Mouse (Mus musculus): ENCODE measurements at regions not wholly inside any gene's neighbourhood (a gene's known extent, or its start where the extent isn't known, plus 50 kb on each side); places are given as distances from the start of the nearest gene placed in this dataset.

GRCm38 (mm10) chr11:110692824-110693223, 275.0 kb upstream of the Kcnj16 start:
- Histone ChIP-seq H3K9me3 (ENCODE audit: low read length) (no peaks in the 10 kb centered on the region), H3K27me3 (ENCODE audit: insufficient read depth, low read length) (no peaks in the 10 kb centered on the region), H3K4me1 (ENCODE audit: insufficient read depth) (no peaks in the 10 kb centered on the region), H3K36me3 (ENCODE audit: insufficient read depth) (no peaks in the 10 kb centered on the region), H3K4me2 (ENCODE audit: low read depth) (no peak overlapping the region), H3K27ac (ENCODE audit: low read depth, low read length) (no peak overlapping the region), H3K9ac (no peak overlapping the region), H3K4me3 (ENCODE audit: low read depth, low read length) (no peak overlapping the region)
- WGBS: 88% methylated on average over 4 of the region's 4 CpGs
- DNase-seq: no peak
- no peak for TF ChIP-seq CTCF (IDR thresholded peaks at IDR 0.05; ENCODE audit: low read depth)
- ATAC-seq: no peak

- TF ChIP-seq CTCF (IDR thresholded peaks at IDR 0.05; ENCODE audit: low read depth): no peak
- H3K36me3 ChIP-seq (ENCODE audit: insufficient read depth): no peaks in the 10 kb centered on the region
- H3K27ac ChIP-seq (ENCODE audit: low read depth, low read length): no peak overlapping the region
- H3K4me1 ChIP-seq (ENCODE audit: insufficient read depth): no peaks in the 10 kb centered on the region
- ATAC-seq: no peak
- H3K4me2 ChIP-seq (ENCODE audit: low read depth): no peak overlapping the region
- WGBS: 85% methylated on average over 6 of the region's 6 CpGs
- DNase-seq: no peak
- no peak overlapping the region for H3K9ac ChIP-seq
- no peaks in the 10 kb centered on the region for H3K27me3 ChIP-seq (ENCODE audit: insufficient read depth, low read length)
- H3K9me3 ChIP-seq (ENCODE audit: low read length): no peaks in the 10 kb centered on the region
- H3K4me3 ChIP-seq (ENCODE audit: low read depth, low read length): no peak overlapping the region
Measured at GRCm38 (mm10) chr11:110697067-110697466, 270.8 kb upstream of the Kcnj16 start.

GRCm38 (mm10) chr11:110698342-110698741, 269.5 kb upstream of the Kcnj16 start:
- Histone ChIP-seq H3K4me3 (ENCODE audit: low read depth, low read length) (no peak overlapping the region), H3K4me1 (ENCODE audit: insufficient read depth) (no peaks in the 10 kb centered on the region), H3K4me2 (ENCODE audit: low read depth) (no peak overlapping the region), H3K36me3 (ENCODE audit: insufficient read depth) (no peaks in the 10 kb centered on the region), H3K9me3 (ENCODE audit: low read length) (no peaks in the 10 kb centered on the region), H3K27ac (ENCODE audit: low read depth, low read length) (no peak overlapping the region), H3K9ac (no peak overlapping the region), H3K27me3 (ENCODE audit: insufficient read depth, low read length) (no peaks in the 10 kb centered on the region)
- TF ChIP-seq CTCF (IDR thresholded peaks at IDR 0.05; ENCODE audit: low read depth): no peak
- no peak for ATAC-seq
- no peak for DNase-seq
- WGBS: 79% methylated on average over 5 of the region's 5 CpGs

GRCm38 (mm10) chr11:110700976-110701375, 266.9 kb upstream of the Kcnj16 start:
- no peaks in the 10 kb centered on the region for H3K36me3 ChIP-seq (ENCODE audit: insufficient read depth)
- no peaks in the 10 kb centered on the region for H3K4me1 ChIP-seq (ENCODE audit: insufficient read depth)
- no peak overlapping the region for H3K9ac ChIP-seq
- 85% methylated on average over 2 of the region's 2 CpGs for WGBS
- no peak overlapping the region for H3K27ac ChIP-seq (ENCODE audit: low read depth, low read length)
- H3K4me2 ChIP-seq (ENCODE audit: low read depth): no peak overlapping the region
- no peaks in the 10 kb centered on the region for H3K27me3 ChIP-seq (ENCODE audit: insufficient read depth, low read length)
- ATAC-seq (no peak), DNase-seq (no peak)
- no peak overlapping the region for H3K4me3 ChIP-seq (ENCODE audit: low read depth, low read length)
- no peak for TF ChIP-seq CTCF (IDR thresholded peaks at IDR 0.05; ENCODE audit: low read depth)
- no peaks in the 10 kb centered on the region for H3K9me3 ChIP-seq (ENCODE audit: low read length)

GRCm38 (mm10) chr11:110702119-110702518, 265.7 kb upstream of the Kcnj16 start:
- 92% methylated on average over 5 of the region's 5 CpGs for WGBS
- Histone ChIP-seq H3K4me3 (ENCODE audit: low read depth, low read length) (no peak overlapping the region), H3K27ac (ENCODE audit: low read depth, low read length) (no peak overlapping the region), H3K36me3 (ENCODE audit: insufficient read depth) (no peaks in the 10 kb centered on the region), H3K4me1 (ENCODE audit: insufficient read depth) (no peaks in the 10 kb centered on the region), H3K4me2 (ENCODE audit: low read depth) (no peak overlapping the region), H3K27me3 (ENCODE audit: insufficient read depth, low read length) (no peaks in the 10 kb centered on the region), H3K9me3 (ENCODE audit: low read length) (no peaks in the 10 kb centered on the region), H3K9ac (no peak overlapping the region)
- ATAC-seq: no peak
- no peak for TF ChIP-seq CTCF (IDR thresholded peaks at IDR 0.05; ENCODE audit: low read depth)
- DNase-seq: no peak

- H3K27me3 ChIP-seq (ENCODE audit: insufficient read depth, low read length): no peaks in the 10 kb centered on the region
- DNase-seq: no peak
- H3K4me2 ChIP-seq (ENCODE audit: low read depth): no peak overlapping the region
- no peak overlapping the region for H3K4me3 ChIP-seq (ENCODE audit: low read depth, low read length)
- H3K27ac ChIP-seq (ENCODE audit: low read depth, low read length): no peak overlapping the region
- no peaks in the 10 kb centered on the region for H3K36me3 ChIP-seq (ENCODE audit: insufficient read depth)
- TF ChIP-seq CTCF (IDR thresholded peaks at IDR 0.05; ENCODE audit: low read depth): no peak
- H3K4me1 ChIP-seq (ENCODE audit: insufficient read depth): no peaks in the 10 kb centered on the region
- WGBS: 34% methylated on average over 2 of the region's 2 CpGs
- H3K9me3 ChIP-seq (ENCODE audit: low read length): no peaks in the 10 kb centered on the region
- no peak for ATAC-seq
- H3K9ac ChIP-seq: no peak overlapping the region
Measured at GRCm38 (mm10) chr11:110703511-110703910, 264.3 kb upstream of the Kcnj16 start.

- no peaks in the 10 kb centered on the region for H3K4me1 ChIP-seq (ENCODE audit: insufficient read depth)
- peak; percentile 60 for ATAC-seq
- DNase-seq: peak; percentile 57
Measured at GRCm38 (mm10) chr11:110707328-110707727, 260.5 kb upstream of the Kcnj16 start.

GRCm38 (mm10) chr11:110715300-110715699, 252.5 kb upstream of the Kcnj16 start:
- H3K4me1 ChIP-seq (ENCODE audit: insufficient read depth): no peaks in the 10 kb centered on the region

More at GRCm38 (mm10) chr11:110707328-110707727, 260.5 kb upstream of the Kcnj16 start:
- H3K9ac ChIP-seq: no peak overlapping the region
- H3K4me3 ChIP-seq (ENCODE audit: low read depth, low read length): no peak overlapping the region
- no peak for TF ChIP-seq CTCF (IDR thresholded peaks at IDR 0.05; ENCODE audit: low read depth)
- no peak overlapping the region for H3K27ac ChIP-seq (ENCODE audit: low read depth, low read length)
- WGBS: 33% methylated on average over 4 of the region's 4 CpGs
- H3K27me3 ChIP-seq (ENCODE audit: insufficient read depth, low read length): no peaks in the 10 kb centered on the region
- no peak overlapping the region for H3K4me2 ChIP-seq (ENCODE audit: low read depth)
- H3K36me3 ChIP-seq (ENCODE audit: insufficient read depth): no peaks in the 10 kb centered on the region
- H3K9me3 ChIP-seq (ENCODE audit: low read length): no peaks in the 10 kb centered on the region

More at GRCm38 (mm10) chr11:110715300-110715699, 252.5 kb upstream of the Kcnj16 start:
- ATAC-seq: no peak
- TF ChIP-seq CTCF (IDR thresholded peaks at IDR 0.05; ENCODE audit: low read depth): no peak
- Histone ChIP-seq H3K27ac (ENCODE audit: low read depth, low read length) (no peak overlapping the region), H3K36me3 (ENCODE audit: insufficient read depth) (no peaks in the 10 kb centered on the region), H3K4me3 (ENCODE audit: low read depth, low read length) (no peak overlapping the region), H3K9ac (no peak overlapping the region), H3K4me2 (ENCODE audit: low read depth) (no peak overlapping the region), H3K9me3 (ENCODE audit: low read length) (no peaks in the 10 kb centered on the region), H3K27me3 (ENCODE audit: insufficient read depth, low read length) (no peaks in the 10 kb centered on the region)
- no peak for DNase-seq
- 85% methylated on average over 2 of the region's 2 CpGs for WGBS
